Mouse (Mus musculus) bone marrow, adult 2 months (tissue): ENCODE results near the gene Ptprn2.

Experiments
- CTCF ChIP-seq: fragments of 200-500 bp; IDR thresholded peaks from 2 replicates; pipeline ENCODE4 v1.5.1; 2011; ENCODE audit warnings: low read length, control low read depth; ENCODE audit not compliant: control insufficient read depth, insufficient read depth
- POLR2A ChIP-seq: fragments of 200-500 bp; IDR thresholded peaks from 2 replicates; pipeline ENCODE4 v1.6.1; 2011; ENCODE audit warnings: low read depth, mild to moderate bottlenecking, control low read depth, low read length, borderline replicate concordance; ENCODE audit not compliant: control insufficient read depth

DNA sequence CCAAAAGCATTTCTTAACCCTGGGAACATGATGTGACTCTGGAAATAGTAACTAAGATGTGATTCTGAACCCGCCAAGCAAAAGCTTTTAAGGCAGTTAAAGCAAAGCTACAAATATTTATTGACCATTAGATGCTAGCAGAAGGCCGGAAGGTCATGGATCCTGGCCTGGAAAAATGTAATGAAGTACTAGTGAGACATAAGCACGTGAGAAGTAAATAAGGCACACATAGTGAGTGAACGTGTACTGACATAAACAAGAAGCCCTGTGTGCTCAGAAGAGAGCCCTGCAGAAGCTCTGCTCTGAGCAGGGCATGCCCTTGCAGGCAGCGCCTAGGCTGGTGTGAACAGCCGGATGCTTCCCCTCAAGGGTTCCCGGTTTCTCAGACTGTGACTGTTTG, 557.2 kb downstream of the Ptprn2 start:
- TF ChIP-seq CTCF (no peak), POLR2A (no peak)
